Mouse (Mus musculus): ENCODE data around the gene Csmd2. TPM values are rescaled to one million over a fixed set of nuclear protein-coding genes. Genes with fewer than 3 reads are reported as not detected.
A peak's percentile ranks its signal among the peaks of the same experiment; 100 is the strongest.
"Not testable (repeated sequence)": the region's sequence is repeated elsewhere in the genome, so short reads cannot be mapped to it uniquely, and the experiment has no call there.

Gene Csmd2
- polyA plus RNA-seq, 1 experiment from 2014 or later, result 0.19 TPM

- ATAC-seq (ENCODE audit: insufficient number of reproducible peaks, low FRiP score, low TSS enrichment, low read depth), result no peak
- Histone ChIP-seq H3K4me2 (replicated peaks) (no peak overlapping the region), H3K4me3 (replicated peaks) (no peak overlapping the region), H3K9me3 (replicated peaks) (no peaks in the 10 kb centered on the region), H3K27me3 (no peaks in the 10 kb centered on the region), H3K36me3 (peaks cover 8% of the 10 kb centered on the region), H3K27ac (replicated peaks) (no peak overlapping the region), H3K4me1 (no peaks in the 10 kb centered on the region), H3K9ac (no peak overlapping the region)
- WGBS, result 80% methylated on average over 5 of the region's 5 CpGs
Measured at GRCm38 (mm10) chr4:128594062-128594461, 606.4 kb downstream of the Csmd2 start.

DNA sequence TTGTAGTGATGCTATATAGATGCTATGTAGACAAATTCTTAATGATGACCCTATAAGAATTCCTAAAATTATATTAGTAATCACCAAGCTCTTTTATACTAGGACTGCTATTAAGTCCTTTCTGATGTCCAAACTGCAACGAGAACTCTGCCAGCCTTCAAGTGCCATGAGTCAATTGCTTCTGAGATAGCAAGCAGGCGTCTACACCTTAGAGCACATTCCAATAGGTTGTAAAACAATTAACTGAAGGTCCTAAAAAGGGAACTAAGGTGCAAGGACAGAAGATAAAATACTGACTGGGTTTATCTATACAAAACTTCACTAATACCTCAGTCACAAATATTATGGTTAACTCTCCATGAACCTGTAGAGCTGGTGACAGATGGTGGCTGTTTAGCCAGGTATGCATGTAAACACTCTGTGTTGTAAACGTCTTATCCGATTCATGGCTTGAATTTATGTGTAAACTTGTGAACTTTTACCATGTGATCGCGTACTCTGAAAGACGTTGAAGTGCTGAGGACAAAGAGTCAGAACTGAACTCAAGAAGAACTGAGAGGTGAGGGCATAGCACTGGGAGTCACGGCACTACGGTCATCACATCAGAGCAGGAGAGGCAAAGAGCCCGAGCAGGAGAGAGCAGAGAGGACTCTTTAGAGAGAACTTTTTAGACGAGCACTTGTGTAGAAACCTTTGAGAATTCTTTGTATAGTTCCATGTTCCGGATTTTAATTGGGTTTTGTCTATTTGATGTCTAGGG is 610.3 kb downstream of the Csmd2 start:
- no peak for ATAC-seq (ENCODE audit: insufficient number of reproducible peaks, low FRiP score, low TSS enrichment, low read depth)
- Histone ChIP-seq H3K9ac (no peak overlapping the region), H3K4me1 (no peaks in the 10 kb centered on the region), H3K36me3 (peaks cover 15% of the 10 kb centered on the region), H3K27ac (replicated peaks) (no peak overlapping the region), H3K4me3 (replicated peaks) (no peak overlapping the region), H3K9me3 (replicated peaks) (no peaks in the 10 kb centered on the region), H3K27me3 (no peaks in the 10 kb centered on the region), H3K4me2 (replicated peaks) (no peak overlapping the region)
- 89% methylated on average over 12 of the region's 12 CpGs for WGBS

DNA sequence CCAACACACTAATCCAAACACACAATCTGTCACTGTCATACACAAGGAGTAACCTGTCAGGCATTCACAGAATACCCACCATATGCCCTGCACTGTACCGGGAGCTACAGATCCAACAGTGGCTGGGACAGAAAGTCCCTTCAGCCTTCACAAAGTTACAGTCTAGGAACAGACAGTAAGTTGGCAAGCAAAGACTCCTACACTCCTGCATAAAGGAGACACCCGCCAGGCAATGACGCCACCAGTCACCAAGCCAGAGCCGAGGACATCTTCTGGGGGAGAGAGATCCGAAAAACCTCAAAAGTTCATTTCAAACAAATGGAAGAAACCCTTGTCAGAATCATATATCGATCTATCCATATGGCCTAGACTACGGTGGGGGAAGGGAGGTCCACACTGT is 618.9 kb downstream of the Csmd2 start:
- Histone ChIP-seq H3K36me3 (peaks cover 29% of the 10 kb centered on the region), H3K27me3 (no peaks in the 10 kb centered on the region), H3K9ac (no peak overlapping the region), H3K4me2 (replicated peaks) (no peak overlapping the region), H3K9me3 (replicated peaks) (no peaks in the 10 kb centered on the region), H3K27ac (replicated peaks) (no peak overlapping the region), H3K4me1 (peaks cover 7% of the 10 kb centered on the region), H3K4me3 (replicated peaks) (no peak overlapping the region)
- 93% methylated on average over 7 of the region's 7 CpGs for WGBS
- ATAC-seq (ENCODE audit: insufficient number of reproducible peaks, low FRiP score, low TSS enrichment, low read depth), result no peak

GRCm38 (mm10) chr4:128607661-128608060 is 620.0 kb downstream of the Csmd2 start:
- ATAC-seq (ENCODE audit: insufficient number of reproducible peaks, low FRiP score, low TSS enrichment, low read depth), result no peak
- Histone ChIP-seq H3K9me3 (replicated peaks) (no peaks in the 10 kb centered on the region), H3K4me1 (peaks cover 7% of the 10 kb centered on the region), H3K36me3 (peaks cover 21% of the 10 kb centered on the region), H3K4me2 (replicated peaks) (no peak overlapping the region), H3K27me3 (no peaks in the 10 kb centered on the region), H3K9ac (no peak overlapping the region), H3K27ac (replicated peaks) (no peak overlapping the region), H3K4me3 (replicated peaks) (no peak overlapping the region)
- 90% methylated on average over 11 of the region's 11 CpGs for WGBS

- Histone ChIP-seq H3K4me3 (replicated peaks) (peak overlapping the region; percentile 66), H3K4me2 (replicated peaks) (peak overlapping the region; percentile 65), H3K27ac (replicated peaks) (peak overlapping the region; percentile 48; the same call in 1 of the 2 replicates), H3K27me3 (no peaks in the 10 kb centered on the region), H3K9ac (peak overlapping the region; percentile 44), H3K9me3 (replicated peaks) (no peaks in the 10 kb centered on the region), H3K4me1 (peaks cover 7% of the 10 kb centered on the region), H3K36me3 (peaks cover 5% of the 10 kb centered on the region; the same call in 1 of the 2 replicates)
- 0 out of 2 replicates have a peak, but pooled peaks have one; percentile 1 for ATAC-seq (ENCODE audit: insufficient number of reproducible peaks, low FRiP score, low TSS enrichment, low read depth)
- 6% methylated on average over 27 of the region's 27 CpGs for WGBS
Measured at GRCm38 (mm10) chr4:128609276-128609924, 621.7 kb downstream of the Csmd2 start.

GRCm38 (mm10) chr4:128609925-128610402 is 622.3 kb downstream of the Csmd2 start, which contains the start of gene Zscan20:
Zscan20 (minus strand) TSS chr4:128610098.
- peak within 1 kb of the TSS; percentile 51; the same call in 1 of the 2 replicates for H3K27ac ChIP-seq (replicated peaks)
- no peaks in the 10 kb centered on the region for H3K9me3 ChIP-seq (replicated peaks)
- peak within 1 kb of the TSS; percentile 44 for H3K9ac ChIP-seq
- ATAC-seq (ENCODE audit: insufficient number of reproducible peaks, low FRiP score, low TSS enrichment, low read depth), result peak; percentile 96
- WGBS, result 0% methylated on average over 24 of the region's 24 CpGs
- H3K4me2 ChIP-seq (replicated peaks), result peak within 1 kb of the TSS; percentile 65
- peaks cover 7% of the 10 kb centered on the region for H3K4me1 ChIP-seq
- H3K27me3 ChIP-seq, result no peaks in the 10 kb centered on the region
- peak within 1 kb of the TSS; percentile 66 for H3K4me3 ChIP-seq (replicated peaks)
- H3K36me3 ChIP-seq, result 0 out of 2 replicates have a peak, but pooled peaks cover 4% of the 10 kb centered on the region

DNA sequence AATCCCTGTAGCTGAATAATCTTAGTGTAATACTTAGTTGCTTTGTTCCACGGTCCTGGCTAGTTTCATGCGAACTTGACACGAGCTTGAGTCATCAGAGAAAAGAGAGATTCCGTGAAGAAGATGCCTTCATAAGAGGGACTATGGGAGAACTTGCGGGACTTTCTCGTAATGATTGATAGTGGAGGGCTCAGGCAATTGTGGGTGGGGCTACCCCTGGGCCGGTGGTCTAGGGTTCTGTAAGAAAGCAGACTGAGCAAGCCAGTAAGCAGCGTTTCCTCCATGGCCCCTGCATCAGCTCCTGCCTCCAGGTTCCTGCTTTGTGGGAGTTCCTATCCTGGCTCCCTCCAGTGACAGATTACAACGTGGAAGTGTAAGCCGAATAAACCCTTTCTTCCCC is 623.0 kb downstream of the Csmd2 start:
- Histone ChIP-seq H3K4me1 (peaks cover 7% of the 10 kb centered on the region), H3K4me3 (replicated peaks) (0 out of 2 replicates have a peak overlapping the region, but pooled peaks have one; percentile 66), H3K9ac (no peak overlapping the region), H3K36me3 (0 out of 2 replicates have a peak, but pooled peaks cover 4% of the 10 kb centered on the region), H3K9me3 (replicated peaks) (no peaks in the 10 kb centered on the region), H3K4me2 (replicated peaks) (peak overlapping the region; percentile 65), H3K27me3 (no peaks in the 10 kb centered on the region), H3K27ac (replicated peaks) (0 out of 2 replicates have a peak overlapping the region, but pooled peaks have one; percentile 51)
- 26% methylated on average over 10 of the region's 10 CpGs for WGBS
- ATAC-seq (ENCODE audit: insufficient number of reproducible peaks, low FRiP score, low TSS enrichment, low read depth), result no peak

GRCm38 (mm10) chr4:128611726-128612125 is 624.1 kb downstream of the Csmd2 start:
- 90% methylated on average over 3 of the region's 3 CpGs for WGBS
- not testable (repeated sequence) for H3K9me3 ChIP-seq (replicated peaks); H3K4me3 ChIP-seq (replicated peaks); H3K4me2 ChIP-seq (replicated peaks); H3K9ac ChIP-seq; H3K27me3 ChIP-seq; H3K36me3 ChIP-seq; H3K27ac ChIP-seq (replicated peaks); ATAC-seq (ENCODE audit: insufficient number of reproducible peaks, low FRiP score, low TSS enrichment, low read depth); H3K4me1 ChIP-seq

- Histone ChIP-seq H3K4me3 (replicated peaks) (no peak overlapping the region), H3K4me2 (replicated peaks) (no peak overlapping the region), H3K9ac (no peak overlapping the region), H3K4me1 (peaks cover 20% of the 10 kb centered on the region), H3K27ac (replicated peaks) (no peak overlapping the region), H3K36me3 (no peaks in the 10 kb centered on the region), H3K9me3 (replicated peaks) (no peaks in the 10 kb centered on the region), H3K27me3 (peaks cover 9% of the 10 kb centered on the region; the same call in 1 of the 2 replicates)
- 12% methylated on average over 8 of the region's 8 CpGs for WGBS
- no peak for ATAC-seq (ENCODE audit: insufficient number of reproducible peaks, low FRiP score, low TSS enrichment, low read depth)
Measured at GRCm38 (mm10) chr4:128613326-128613725, 625.7 kb downstream of the Csmd2 start.

DNA sequence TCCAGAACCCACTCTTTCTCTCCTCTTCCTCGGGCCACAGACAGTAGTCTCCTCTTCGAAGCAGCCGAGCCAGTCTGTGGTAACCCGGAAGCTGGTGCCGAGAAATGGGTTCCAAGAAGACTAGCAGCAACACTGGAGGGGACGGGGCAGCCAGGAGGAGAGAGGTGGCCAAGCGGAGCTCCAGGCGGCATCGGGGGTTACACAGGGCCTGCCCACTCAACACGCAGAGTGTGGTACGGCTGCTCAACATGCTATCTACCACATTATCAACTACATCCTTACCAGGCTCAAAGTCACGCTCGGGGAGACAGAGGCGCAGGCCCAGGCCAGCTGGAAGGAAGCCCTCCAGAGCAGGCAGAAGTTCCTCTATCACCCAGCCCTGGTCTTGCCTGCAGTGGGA is 628.1 kb downstream of the Csmd2 start:
- no peak for ATAC-seq (ENCODE audit: insufficient number of reproducible peaks, low FRiP score, low TSS enrichment, low read depth)
- H3K27me3 ChIP-seq, result peaks cover 9% of the 10 kb centered on the region; the same call in 1 of the 2 replicates
- no peak overlapping the region for H3K27ac ChIP-seq (replicated peaks)
- H3K4me3 ChIP-seq (replicated peaks), result no peak overlapping the region
- H3K4me2 ChIP-seq (replicated peaks), result no peak overlapping the region
- peaks cover 19% of the 10 kb centered on the region; the same call in 1 of the 2 replicates for H3K4me1 ChIP-seq
- H3K36me3 ChIP-seq, result no peaks in the 10 kb centered on the region
- H3K9ac ChIP-seq, result no peak overlapping the region
- no peaks in the 10 kb centered on the region for H3K9me3 ChIP-seq (replicated peaks)
- 88% methylated on average over 14 of the region's 14 CpGs for WGBS
